ENCODE assay signal across 9 mouse cellular contexts in the genomic region with DNA sequence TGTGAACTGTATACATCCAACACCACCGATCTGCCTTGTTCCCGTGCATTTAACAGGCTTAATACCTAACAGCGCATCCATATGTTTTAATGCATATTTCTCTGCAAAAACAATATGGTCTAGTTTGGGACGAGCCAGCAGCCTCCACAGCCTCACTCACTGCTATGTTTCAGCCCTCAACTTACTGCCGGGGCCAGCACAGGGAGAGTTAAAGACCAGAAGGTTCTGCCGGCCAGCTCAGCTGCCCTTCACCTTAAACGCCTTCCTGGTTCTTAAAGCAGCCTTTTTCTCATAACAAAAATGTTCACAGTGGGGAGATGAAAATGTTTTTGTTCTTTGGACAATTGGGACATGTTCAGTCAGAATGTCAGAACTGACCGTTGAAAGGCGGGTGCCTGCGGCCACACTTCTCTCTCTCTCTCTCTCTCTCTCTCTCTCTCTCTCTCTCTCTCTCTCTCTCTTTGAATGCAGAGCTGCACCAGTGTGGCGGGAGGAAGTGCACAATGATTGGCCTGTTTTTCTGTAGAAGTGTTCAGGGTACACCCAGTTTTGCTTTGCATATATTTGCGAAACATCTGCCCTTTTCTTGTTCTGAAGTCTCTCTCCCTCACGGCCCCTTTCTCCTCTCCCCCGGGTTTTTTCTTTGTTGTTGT.
DNase-seq lines count a peak whose midpoint lies in the region; ATAC-seq lines count a peak whose summit lies in the region.
"Had no signal": no experiment of that assay in that cellular context is flagged by ENCODE, and none has a peak within 500 bp of the region (broad histone marks: within the 10 kb centered on the region; RNA-seq: fewer than 3 reads in every experiment).

No protein-coding gene starts in this region.

- no peaks in the 10 kb centered on the region for H3K9me3 ChIP-seq in limb, embryonic 15.5 days
- no peaks in the 10 kb centered on the region for H3K9me3 ChIP-seq in limb, embryonic 10.5 days (replicated peaks)
- no peaks in the 10 kb centered on the region; the same call in 1 of the 2 replicates for H3K9me3 ChIP-seq in heart, embryonic 12.5 days (replicated peaks)
- no peaks in the 10 kb centered on the region for H3K9me3 ChIP-seq in midbrain, embryonic 14.5 days (ENCODE audit: control insufficient read depth, low read length)
- H3K9me3 ChIP-seq: limb, embryonic 13.5 days had no signal

- peaks cover 11% of the 10 kb centered on the region for H3K4me1 ChIP-seq in limb, embryonic 15.5 days
- H3K4me1 ChIP-seq in limb, embryonic 10.5 days: peaks cover 25% of the 10 kb centered on the region
- peaks cover 54% of the 10 kb centered on the region for H3K4me1 ChIP-seq in heart, embryonic 12.5 days (replicated peaks)
- peaks cover 25% of the 10 kb centered on the region for H3K4me1 ChIP-seq in midbrain, embryonic 14.5 days (ENCODE audit: control insufficient read depth, insufficient read depth, low read length)

- no peak for DNase-seq in limb, embryonic 10.5 days (ENCODE audit: low spot score)
- DNase-seq in adrenal gland, adult 8-10 months: peak; percentile 50
- peak; percentile 54 for DNase-seq in midbrain, embryonic 14.5 days
- DNase-seq in cerebellum, adult 8-10 months: no peak
- DNase-seq in cerebellum, postnatal 10 days: no peak
- no peak for DNase-seq in yolk sac, embryonic 10.5 days (ENCODE audit: low spot score)

- no peak overlapping the region for H3K4me2 ChIP-seq in limb, embryonic 15.5 days
- H3K4me2 ChIP-seq in heart, embryonic 12.5 days: no peak overlapping the region; the same call in 1 of the 2 replicates
- H3K4me2 ChIP-seq in midbrain, embryonic 14.5 days (ENCODE audit: low read length): peak overlapping the region; percentile 10; the same call in 1 of the 2 replicates
- H3K4me2 ChIP-seq: limb, embryonic 13.5 days had no signal

- no peak for ATAC-seq in limb, embryonic 15.5 days (ENCODE audit: insufficient number of reproducible peaks, low FRiP score, low TSS enrichment, low read depth)
- ATAC-seq in heart, embryonic 12.5 days (ENCODE audit: insufficient number of reproducible peaks, low FRiP score): no peak
- ATAC-seq in midbrain, embryonic 14.5 days (ENCODE audit: low FRiP score, low TSS enrichment): peak; percentile 46; the same call in 1 of the 2 replicates

- H3K4me3 ChIP-seq in limb, embryonic 15.5 days: no peak overlapping the region
- H3K4me3 ChIP-seq in limb, embryonic 10.5 days: no peak overlapping the region
- no peak overlapping the region for H3K4me3 ChIP-seq in heart, embryonic 12.5 days
- H3K4me3 ChIP-seq in midbrain, embryonic 14.5 days (replicated peaks; ENCODE audit: low read depth, low read length): no peak overlapping the region
- H3K4me3 ChIP-seq: limb, embryonic 13.5 days had no signal

- no peak overlapping the region for H3K9ac ChIP-seq in limb, embryonic 15.5 days
- no peak overlapping the region for H3K9ac ChIP-seq in heart, embryonic 12.5 days
- no peak overlapping the region for H3K9ac ChIP-seq in midbrain, embryonic 14.5 days (replicated peaks; ENCODE audit: low read length)
- H3K9ac ChIP-seq: limb, embryonic 13.5 days had no signal

- no peaks in the 10 kb centered on the region for H3K36me3 ChIP-seq in limb, embryonic 15.5 days
- H3K36me3 ChIP-seq in limb, embryonic 10.5 days: no peaks in the 10 kb centered on the region
- H3K36me3 ChIP-seq in heart, embryonic 12.5 days: 0 out of 2 replicates have a peak, but pooled peaks cover 2% of the 10 kb centered on the region
- H3K36me3 ChIP-seq in midbrain, embryonic 14.5 days (ENCODE audit: control insufficient read depth, insufficient read depth, low read length): peaks cover 15% of the 10 kb centered on the region; the same call in 1 of the 2 replicates
- H3K36me3 ChIP-seq: limb, embryonic 13.5 days had no signal

- H3K27me3 ChIP-seq in limb, embryonic 15.5 days: no peaks in the 10 kb centered on the region
- H3K27me3 ChIP-seq in limb, embryonic 10.5 days (ENCODE audit: low read depth, poor library complexity, severe bottlenecking): 0 out of 2 replicates have a peak, but pooled peaks cover 5% of the 10 kb centered on the region
- H3K27me3 ChIP-seq in heart, embryonic 12.5 days (replicated peaks): no peaks in the 10 kb centered on the region
- H3K27me3 ChIP-seq in midbrain, embryonic 14.5 days (ENCODE audit: control insufficient read depth, insufficient read depth, low read length): no peaks in the 10 kb centered on the region

- peak overlapping the region; percentile 75 for H3K27ac ChIP-seq in limb, embryonic 15.5 days
- H3K27ac ChIP-seq in limb, embryonic 10.5 days: no peak overlapping the region
- peak overlapping the region; percentile 71 for H3K27ac ChIP-seq in heart, embryonic 12.5 days (ENCODE audit: poor library complexity, severe bottlenecking)
- H3K27ac ChIP-seq in midbrain, embryonic 14.5 days (replicated peaks; ENCODE audit: low read depth, low read length): peak overlapping the region; percentile 53
- H3K27ac ChIP-seq: limb, embryonic 13.5 days had no signal

- WGBS in limb, embryonic 15.5 days: 51% methylated on average over 14 of the region's 14 CpGs
- WGBS in limb, embryonic 10.5 days: 82% methylated on average over 14 of the region's 14 CpGs
- 50% methylated on average over 14 of the region's 14 CpGs for WGBS in heart, embryonic 12.5 days
- WGBS in midbrain, embryonic 14.5 days: 23% methylated on average over 14 of the region's 14 CpGs

Comparison
In these comparisons a context has a peak if more than half of its experiments do, and no peak if none do; other contexts are left out.
1. DNase-seq: peak in adrenal gland, adult 8-10 months (single experiment) and midbrain, embryonic 14.5 days (single experiment); none in limb, embryonic 10.5 days (single experiment), cerebellum, adult 8-10 months (single experiment), cerebellum, postnatal 10 days (0 of 2) and yolk sac, embryonic 10.5 days (single experiment).